Mouse (Mus musculus): ENCODE data around the gene Prss54. TPM values are rescaled to one million over a fixed set of nuclear protein-coding genes. Genes with fewer than 3 reads are reported as not detected.

Prss54 gene
- total RNA-seq (2023), result not detected

DNA sequence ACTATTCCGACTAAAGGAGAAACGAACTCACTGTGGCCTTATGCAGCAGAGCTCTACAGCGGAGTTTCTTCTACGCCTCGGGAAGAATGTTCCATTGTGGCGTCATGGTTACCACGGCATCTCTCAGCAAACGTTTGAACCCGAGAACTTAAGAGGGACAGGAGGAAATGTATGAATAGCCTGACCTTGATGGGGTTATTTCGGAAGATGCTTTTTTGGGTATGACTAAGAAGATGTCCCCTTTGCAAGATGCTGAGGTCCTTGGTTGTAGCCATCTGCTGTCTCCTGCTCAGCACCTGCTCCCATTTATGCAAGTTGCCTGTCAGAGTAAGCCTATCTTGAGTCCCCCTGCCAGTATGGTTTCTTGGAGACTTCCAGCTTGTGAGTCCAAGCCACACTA, at the start of gene Prss54:
Prss54 (minus strand) TSS at position 101 of the 400 bp plus-strand sequence.

DNA sequence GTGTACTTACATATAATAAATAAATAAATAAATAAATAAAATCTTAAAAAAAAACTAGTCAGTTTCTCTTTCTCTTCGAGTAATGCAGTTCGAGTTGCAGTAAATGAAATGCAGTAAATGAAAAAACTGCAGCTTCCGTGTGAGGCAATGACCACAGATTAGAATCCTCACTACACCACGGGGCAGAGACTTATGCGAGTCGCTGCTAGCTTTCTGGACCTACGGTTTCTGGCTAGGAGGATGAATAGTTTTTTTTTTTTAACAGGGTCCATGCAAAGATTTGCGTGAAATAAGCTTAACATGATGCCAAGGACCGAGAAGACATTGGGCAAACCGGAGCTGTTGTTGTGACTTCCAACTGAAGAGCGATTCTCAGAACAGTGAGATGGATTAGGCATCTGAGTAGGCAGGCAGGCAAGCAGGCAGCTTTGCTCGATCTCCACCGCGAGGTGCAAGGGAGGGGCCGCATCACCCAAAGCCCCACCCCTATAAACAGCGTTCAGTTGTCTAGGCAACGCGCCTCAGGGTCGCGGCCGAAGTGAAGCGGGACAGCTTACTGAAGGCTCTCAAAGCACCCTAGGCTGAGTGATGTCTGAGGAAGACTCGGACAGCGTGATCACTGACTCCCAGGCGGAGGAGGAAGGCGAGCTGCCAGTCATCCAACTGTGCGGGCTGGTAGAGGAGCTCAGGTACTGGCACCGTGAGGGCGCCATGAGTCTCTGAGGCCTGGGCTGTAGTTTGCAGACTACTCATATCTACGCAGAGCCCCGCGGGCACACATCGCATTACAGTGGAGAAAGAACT, 42.4 kb downstream of the Prss54 start, which contains the start of gene Ccdc113:
Ccdc113 (plus strand) TSS at position 502 of the 804 bp plus-strand sequence.

Other genes starting within 250 kb of the Prss54 start
- gene Zfp319, start 244.4 kb downstream of the Prss54 start, total RNA-seq (2023), result 10 to 100 TPM; 19.9 to 20.9 TPM
- gene Usb1, start 244.1 kb downstream of the Prss54 start, total RNA-seq (2023), result 10 to 100 TPM; 33.1 to 42.0 TPM
- 1 to 10 TPM; 2.7 to 2.8 TPM for gene Mmp15, start 224.1 kb downstream of the Prss54 start, total RNA-seq (2023)
- gene Cfap20, start 141.5 kb downstream of the Prss54 start, total RNA-seq (2023), result 10 to 100 TPM; 42.0 to 44.2 TPM
- gene Csnk2a2, start 86.3 kb downstream of the Prss54 start, total RNA-seq (2023), result 10 to 100 TPM; 78.7 to 84.2 TPM
- gene Ccdc113, start 42.3 kb downstream of the Prss54 start, total RNA-seq (2023), result not detected
- gene Gins3, start 57.1 kb upstream of the Prss54 start, total RNA-seq (2023), result 1 to 10 TPM; 4.9 to 5.5 TPM
- 1 to 10 TPM in 1 of 2 experiments, not detected in 1; 1.1 TPM for gene Ndrg4, start 100.6 kb upstream of the Prss54 start, total RNA-seq (2023)
- gene Setd6, start 139.5 kb upstream of the Prss54 start, total RNA-seq (2023), result 10 to 100 TPM; 41.5 to 43.8 TPM
- 100 to 1,000 TPM; 317 TPM for gene Cnot1, start 231.1 kb upstream of the Prss54 start, total RNA-seq (2023)
- 100 to 1,000 TPM in 1 of 2 experiments, 10 to 100 TPM in 1; 85.1 to 101 TPM for gene Sap18b, start 249.0 kb upstream of the Prss54 start, total RNA-seq (2023)